Mouse (Mus musculus) hindbrain, embryonic 13.5 days (tissue): ENCODE measurements around the gene Cpeb3. TPM values are rescaled to one million over a fixed set of nuclear protein-coding genes. Genes with fewer than 3 reads are reported as not detected.

Experiments used
- ATAC-seq: fragments of 200-750 bp; cut with Nextera tagmentation; 2 replicates; pipeline ENCODE4 v1.8.0; 2017; ENCODE audit warnings: moderate TSS enrichment; ENCODE audit not compliant: low FRiP score
- H3K27ac ChIP-seq: fragments of 300-500 bp; sonication (generic); 2 replicates; pipeline ENCODE4 v1.5.1; 2015; ENCODE audit warnings: inconsistent platforms, mild to moderate bottlenecking, moderate library complexity
- H3K27me3 ChIP-seq: fragments of 300-500 bp; sonication (generic); 2 replicates; pipeline ENCODE4 v1.6.1; 2015; ENCODE audit warnings: mild to moderate bottlenecking, inconsistent platforms
- H3K36me3 ChIP-seq: fragments of 300-500 bp; sonication (generic); 2 replicates; pipeline ENCODE4 v1.6.1; 2015; ENCODE audit warnings: mild to moderate bottlenecking, inconsistent platforms
- H3K4me1 ChIP-seq: fragments of 300-500 bp; sonication (generic); replicated peaks from 2 replicates; pipeline ENCODE4 v1.6.1; 2015; ENCODE audit warnings: inconsistent platforms
- H3K4me2 ChIP-seq: fragments of 300-500 bp; sonication (generic); 2 replicates; pipeline ENCODE4 v1.6.1; 2015; ENCODE audit warnings: inconsistent platforms, mild to moderate bottlenecking, moderate library complexity
- H3K4me3 ChIP-seq: fragments of 300-500 bp; sonication (generic); 2 replicates; pipeline ENCODE4 v1.5.1; 2015; ENCODE audit warnings: mild to moderate bottlenecking, inconsistent platforms
- H3K9ac ChIP-seq: fragments of 300-500 bp; sonication (generic); 2 replicates; pipeline ENCODE4 v1.6.1; 2015; ENCODE audit warnings: mild to moderate bottlenecking, inconsistent platforms
- H3K9me3 ChIP-seq: fragments of 300-500 bp; sonication (generic); 2 replicates; pipeline ENCODE4 v1.6.1; 2016; ENCODE audit warnings: inconsistent platforms
- WGBS: fragments of 180-500 bp; shearing (Covaris S2); methylation state at CpG from one replicate; pipeline ENCODE4 v1.1.7; 2015; 5-methylcytosine and 5-hydroxymethylcytosine counted together
- polyA plus RNA-seq: library from polyadenylated mRNA; unstranded; fragments of >200 nt; fragmentation: Nextera tagmentation; extraction: Ambion mirVana; gene quantifications from 2 replicates; pipeline ENCODE4 v1.2.1, GENCODE M21; 2015

Cpeb3 gene
- polyA plus RNA-seq, 1 experiment from 2014 or later: 11.4 TPM

DNA sequence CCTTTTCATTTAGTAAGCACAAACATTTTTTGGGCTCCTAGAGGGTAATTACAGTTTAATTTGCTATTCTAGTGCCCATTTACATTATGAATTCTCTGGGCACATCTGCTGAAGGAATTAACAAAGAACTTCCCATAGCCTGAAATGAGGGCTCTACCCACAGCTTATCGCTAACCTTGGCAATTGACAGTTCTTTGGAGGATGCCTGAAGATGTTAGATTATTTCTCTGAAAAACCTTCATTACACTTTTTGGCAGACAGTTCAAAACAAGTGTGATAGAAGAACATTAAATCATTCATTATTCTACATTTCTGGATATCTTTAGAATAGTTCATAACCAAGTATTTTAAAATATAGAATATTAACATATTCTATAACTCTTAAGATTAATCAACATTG is 5.0 kb downstream of the Cpeb3 start:
- Histone ChIP-seq H3K27ac (no peak overlapping the region), H3K36me3 (no peaks in the 10 kb centered on the region), H3K4me3 (no peak overlapping the region), H3K4me1 (peaks cover 3% of the 10 kb centered on the region; the same call in 1 of the 2 replicates), H3K4me2 (no peak overlapping the region), H3K9ac (no peak overlapping the region), H3K27me3 (no peaks in the 10 kb centered on the region), H3K9me3 (no peaks in the 10 kb centered on the region)
- WGBS: 92% methylated on average over 1 of the region's 1 CpGs
- ATAC-seq: no peak

GRCm38 (mm10) chr19:37199889-37200288 is 8.5 kb downstream of the Cpeb3 start:
- no peak overlapping the region for H3K4me2 ChIP-seq
- H3K27ac ChIP-seq: no peak overlapping the region
- no peaks in the 10 kb centered on the region for H3K4me1 ChIP-seq
- no peaks in the 10 kb centered on the region for H3K27me3 ChIP-seq
- WGBS: 88% methylated on average over 2 of the region's 2 CpGs
- H3K36me3 ChIP-seq: no peaks in the 10 kb centered on the region
- no peak overlapping the region for H3K4me3 ChIP-seq
- H3K9me3 ChIP-seq: no peaks in the 10 kb centered on the region
- no peak for ATAC-seq
- H3K9ac ChIP-seq: no peak overlapping the region

GRCm38 (mm10) chr19:37198165-37198880 is 10.1 kb downstream of the Cpeb3 start:
- WGBS: 78% methylated on average over 1 of the region's 1 CpGs
- Histone ChIP-seq H3K27ac (no peak overlapping the region), H3K4me1 (no peaks in the 10 kb centered on the region), H3K36me3 (no peaks in the 10 kb centered on the region), H3K27me3 (no peaks in the 10 kb centered on the region), H3K9me3 (no peaks in the 10 kb centered on the region), H3K4me3 (no peak overlapping the region), H3K4me2 (no peak overlapping the region), H3K9ac (no peak overlapping the region)
- ATAC-seq: no peak

GRCm38 (mm10) chr19:37192475-37193058 is 15.8 kb downstream of the Cpeb3 start:
- no peak overlapping the region for H3K4me3 ChIP-seq
- H3K27me3 ChIP-seq: no peaks in the 10 kb centered on the region
- 85% methylated on average over 5 of the region's 5 CpGs for WGBS
- H3K9me3 ChIP-seq: no peaks in the 10 kb centered on the region
- H3K27ac ChIP-seq: no peak overlapping the region
- no peak for ATAC-seq
- H3K36me3 ChIP-seq: no peaks in the 10 kb centered on the region
- H3K4me1 ChIP-seq: no peaks in the 10 kb centered on the region
- H3K9ac ChIP-seq: no peak overlapping the region
- no peak overlapping the region for H3K4me2 ChIP-seq

DNA sequence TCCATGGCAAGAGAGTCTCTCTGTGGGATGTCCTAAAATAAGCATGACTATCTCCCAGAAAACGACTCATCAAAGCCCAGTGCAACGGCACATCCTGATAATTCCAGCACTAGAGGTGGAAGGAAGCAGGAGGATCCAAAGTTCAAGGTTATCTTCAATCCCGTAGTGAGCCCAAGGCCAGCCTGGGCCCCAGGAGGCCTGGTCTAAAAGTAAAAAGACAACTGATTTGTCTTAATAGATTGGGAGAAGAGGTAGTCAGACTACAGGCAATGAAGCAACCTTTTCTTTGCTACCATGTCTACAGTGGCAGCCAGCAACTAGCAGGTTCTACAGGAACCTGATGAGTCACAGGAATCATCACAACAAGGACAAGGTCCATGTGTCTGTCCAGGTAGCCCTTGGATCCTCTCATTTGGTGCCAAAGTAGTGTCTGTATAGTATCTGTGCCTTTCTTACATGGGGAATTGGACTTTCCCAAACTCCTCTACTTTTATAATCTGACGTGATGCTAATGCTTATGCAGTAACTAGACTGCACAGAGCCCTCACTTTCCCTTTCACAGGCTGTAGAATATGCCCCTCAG is 19.9 kb downstream of the Cpeb3 start:
- Histone ChIP-seq H3K4me1 (no peaks in the 10 kb centered on the region), H3K9me3 (no peaks in the 10 kb centered on the region), H3K4me3 (no peak overlapping the region), H3K36me3 (no peaks in the 10 kb centered on the region), H3K4me2 (no peak overlapping the region), H3K9ac (no peak overlapping the region), H3K27me3 (no peaks in the 10 kb centered on the region), H3K27ac (no peak overlapping the region)
- ATAC-seq: no peak
- 77% methylated on average over 4 of the region's 4 CpGs for WGBS

DNA sequence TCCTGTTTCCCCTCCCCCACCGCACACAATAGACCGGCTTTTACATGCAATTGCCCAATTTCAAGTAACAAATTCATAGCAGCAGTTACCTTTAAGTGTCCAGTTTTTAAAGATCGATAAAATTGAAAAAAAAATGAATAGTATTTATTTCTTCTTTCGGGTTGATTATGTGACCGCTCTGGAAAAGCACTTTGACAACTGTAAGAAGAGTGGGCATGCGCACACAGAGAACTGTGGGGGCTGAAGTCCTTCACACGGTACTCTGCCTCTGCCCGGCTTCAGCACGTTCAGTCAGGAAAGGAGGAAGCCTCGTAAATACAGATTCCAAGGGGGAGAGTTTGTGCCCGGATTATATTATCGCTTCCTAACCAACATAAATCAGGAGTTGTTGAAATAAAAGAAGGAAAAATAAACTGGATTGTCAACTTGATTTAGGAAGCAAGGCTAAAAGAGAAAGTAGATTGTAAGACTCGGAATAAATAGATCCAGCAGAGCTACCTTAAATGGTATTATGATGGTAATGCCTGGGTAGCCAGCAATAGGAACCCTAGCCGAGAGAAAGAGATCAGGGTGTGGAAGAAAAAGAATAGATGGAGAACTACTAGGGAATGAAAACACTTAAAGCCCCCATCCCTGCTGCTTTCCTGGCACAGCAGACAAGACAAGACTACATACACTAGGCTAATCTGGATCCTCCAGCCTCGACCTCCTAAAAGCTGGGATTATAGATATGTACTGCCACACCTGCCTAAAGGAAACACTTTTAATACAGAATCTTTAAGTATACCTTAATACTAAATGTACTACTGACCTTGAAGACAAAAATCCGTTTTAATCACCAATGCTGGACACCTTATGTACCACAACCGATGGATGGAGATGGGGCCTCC is 30.3 kb downstream of the Cpeb3 start:
- ATAC-seq: peak; percentile 81
- Histone ChIP-seq H3K36me3 (no peaks in the 10 kb centered on the region), H3K27ac (peak overlapping the region; percentile 86), H3K4me1 (peaks cover 32% of the 10 kb centered on the region), H3K4me2 (peak overlapping the region; percentile 51), H3K4me3 (peak overlapping the region; percentile 44), H3K9me3 (no peaks in the 10 kb centered on the region), H3K9ac (peak overlapping the region; percentile 46; the same call in 1 of the 2 replicates), H3K27me3 (peaks cover under 1% of the 10 kb centered on the region; the same call in 1 of the 2 replicates)
- WGBS: 14% methylated on average over 17 of the region's 17 CpGs

- Histone ChIP-seq H3K36me3 (no peaks in the 10 kb centered on the region), H3K9ac (peak overlapping the region; percentile 64), H3K4me3 (peak overlapping the region; percentile 43), H3K27ac (no peak overlapping the region), H3K9me3 (no peaks in the 10 kb centered on the region), H3K27me3 (peaks cover 8% of the 10 kb centered on the region; the same call in 1 of the 2 replicates), H3K4me2 (peak overlapping the region; percentile 97), H3K4me1 (peaks cover 43% of the 10 kb centered on the region)
- WGBS: 33% methylated on average over 4 of the region's 4 CpGs
- ATAC-seq: no peak
Measured at GRCm38 (mm10) chr19:37176879-37177462, 31.4 kb downstream of the Cpeb3 start.

- no peak for ATAC-seq
- Histone ChIP-seq H3K27ac (peak overlapping the region; percentile 93), H3K27me3 (peaks cover 8% of the 10 kb centered on the region; the same call in 1 of the 2 replicates), H3K9me3 (no peaks in the 10 kb centered on the region), H3K9ac (peak overlapping the region; percentile 93), H3K4me2 (peak overlapping the region; percentile 97), H3K4me1 (peaks cover 48% of the 10 kb centered on the region), H3K4me3 (peak overlapping the region; percentile 78), H3K36me3 (no peaks in the 10 kb centered on the region)
- WGBS: 9% methylated on average over 6 of the region's 6 CpGs
Measured at GRCm38 (mm10) chr19:37175919-37176318, 32.5 kb downstream of the Cpeb3 start.

GRCm38 (mm10) chr19:37175436-37175805 is 33.0 kb downstream of the Cpeb3 start:
- peaks cover 5% of the 10 kb centered on the region; the same call in 1 of the 2 replicates for H3K36me3 ChIP-seq
- peaks cover 48% of the 10 kb centered on the region for H3K4me1 ChIP-seq
- peak overlapping the region; percentile 97 for H3K4me2 ChIP-seq
- no peak for ATAC-seq
- H3K9ac ChIP-seq: peak overlapping the region; percentile 93
- peaks cover 8% of the 10 kb centered on the region; the same call in 1 of the 2 replicates for H3K27me3 ChIP-seq
- no peaks in the 10 kb centered on the region for H3K9me3 ChIP-seq
- peak overlapping the region; percentile 78 for H3K4me3 ChIP-seq
- 1% methylated on average over 12 of the region's 12 CpGs for WGBS
- peak overlapping the region; percentile 93 for H3K27ac ChIP-seq

GRCm38 (mm10) chr19:37174716-37175435 is 33.5 kb downstream of the Cpeb3 start:
- Histone ChIP-seq H3K9me3 (no peaks in the 10 kb centered on the region), H3K27me3 (peaks cover 8% of the 10 kb centered on the region; the same call in 1 of the 2 replicates), H3K4me3 (peak overlapping the region; percentile 78), H3K4me2 (peak overlapping the region; percentile 97), H3K36me3 (peaks cover 7% of the 10 kb centered on the region; the same call in 1 of the 2 replicates), H3K9ac (peak overlapping the region; percentile 93), H3K27ac (peak overlapping the region; percentile 93), H3K4me1 (peaks cover 48% of the 10 kb centered on the region)
- ATAC-seq: peak; percentile 75
- under 1% methylated on average over 36 of the region's 36 CpGs for WGBS

DNA sequence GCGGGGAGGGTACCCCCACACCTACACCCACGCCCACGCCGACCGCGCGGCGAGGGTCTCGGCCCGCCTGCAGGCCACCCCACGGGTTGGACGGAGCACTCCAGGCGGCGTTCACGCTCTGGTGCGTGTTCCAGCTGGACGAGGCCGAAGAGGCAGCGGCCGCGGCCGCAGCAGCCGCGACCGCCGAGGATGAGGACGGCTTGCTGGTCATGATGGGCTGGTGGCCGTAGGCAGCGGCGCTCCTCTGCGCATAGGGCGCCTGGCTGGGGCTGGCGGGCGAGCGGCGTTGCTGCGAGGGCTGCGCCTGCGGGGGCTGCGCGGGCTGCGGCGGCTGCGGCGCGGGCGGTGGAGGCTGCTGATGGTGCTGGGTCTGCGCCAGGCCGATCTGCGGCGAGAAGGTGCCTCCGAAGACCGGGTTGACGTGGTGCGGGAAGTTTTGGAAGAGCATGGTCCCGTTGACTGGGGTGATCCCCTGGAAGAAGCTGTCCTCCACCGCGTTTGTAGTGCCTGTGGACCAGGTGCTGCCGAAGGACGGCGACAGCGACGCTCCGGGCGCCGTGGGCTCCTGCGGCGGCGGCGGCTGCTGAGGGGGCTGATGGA is 34.2 kb downstream of the Cpeb3 start:
- 1% methylated on average over 70 of the region's 70 CpGs for WGBS
- ATAC-seq: peak; percentile 71
- Histone ChIP-seq H3K4me2 (peak overlapping the region; percentile 97), H3K27ac (peak overlapping the region; percentile 93), H3K27me3 (peaks cover 8% of the 10 kb centered on the region; the same call in 1 of the 2 replicates), H3K4me3 (peak overlapping the region; percentile 78), H3K9me3 (no peaks in the 10 kb centered on the region), H3K4me1 (peaks cover 48% of the 10 kb centered on the region), H3K9ac (peak overlapping the region; percentile 93), H3K36me3 (peaks cover 7% of the 10 kb centered on the region; the same call in 1 of the 2 replicates)
